Mouse (Mus musculus): ENCODE data around the gene Nhlrc1.

Nhlrc1 gene

DNA sequence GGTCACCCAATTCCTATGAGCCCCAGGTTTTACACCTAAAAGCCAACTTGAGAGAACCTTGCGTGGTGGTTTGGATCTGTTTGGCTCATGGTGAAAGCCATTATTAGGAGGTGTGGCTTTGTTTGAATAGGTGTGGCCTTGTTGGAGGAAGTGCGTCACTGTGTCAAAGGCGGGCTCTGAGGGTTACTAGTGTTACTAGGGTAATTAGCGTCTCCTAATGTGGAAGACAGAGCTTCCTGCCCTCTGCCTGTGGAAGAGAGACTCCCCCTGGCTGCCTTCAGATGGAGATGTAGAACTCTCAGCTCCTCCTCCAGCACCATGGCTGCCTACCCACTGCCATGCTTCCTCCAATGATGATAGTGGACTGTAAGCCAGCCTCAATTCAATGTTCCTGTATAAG is 13.1 kb downstream of the Nhlrc1 start:
- DNase-seq (ENCODE audit: low spot score in 2 of 2), result no peak

GRCm38 (mm10) chr13:46999498-46999897 is 15.2 kb downstream of the Nhlrc1 start:
- DNase-seq (ENCODE audit: low spot score in 2 of 2), result no peak

DNA sequence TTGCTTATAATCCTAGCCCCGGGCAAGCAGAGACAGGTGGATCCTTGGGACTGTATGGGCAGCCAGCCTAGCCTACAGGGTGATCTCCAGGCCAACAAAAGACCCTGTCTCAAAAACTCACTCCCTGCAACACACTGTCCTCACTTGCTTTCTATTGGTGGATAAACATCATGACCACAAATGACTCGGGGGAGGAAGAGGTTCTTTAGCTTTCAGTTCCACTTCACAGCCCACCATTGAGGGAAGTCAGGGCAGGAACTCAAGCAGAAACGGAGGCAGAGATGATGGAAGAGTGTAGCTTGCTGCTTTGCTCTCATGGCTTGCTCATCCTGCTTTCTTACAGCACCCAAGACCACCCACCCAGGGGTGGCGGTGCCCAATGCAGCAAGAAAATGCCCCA is 17.3 kb downstream of the Nhlrc1 start:
- no peak for DNase-seq (ENCODE audit: low spot score in 2 of 2)

DNA sequence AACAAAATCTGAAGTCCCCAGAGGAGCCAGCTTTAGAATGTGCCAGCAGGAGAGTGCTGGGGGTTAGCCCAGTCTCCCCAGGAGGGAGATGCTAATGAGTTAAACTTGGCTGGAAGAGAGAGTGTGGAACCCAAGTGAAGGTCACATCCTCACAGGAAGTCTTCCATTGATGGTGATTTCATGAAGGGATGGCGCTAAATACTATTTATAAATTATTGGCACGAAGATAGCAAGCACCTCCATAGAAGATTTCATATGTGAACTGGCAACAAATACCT is 21.4 kb downstream of the Nhlrc1 start:
- DNase-seq (ENCODE audit: low spot score in 2 of 2), result no peak

DNA sequence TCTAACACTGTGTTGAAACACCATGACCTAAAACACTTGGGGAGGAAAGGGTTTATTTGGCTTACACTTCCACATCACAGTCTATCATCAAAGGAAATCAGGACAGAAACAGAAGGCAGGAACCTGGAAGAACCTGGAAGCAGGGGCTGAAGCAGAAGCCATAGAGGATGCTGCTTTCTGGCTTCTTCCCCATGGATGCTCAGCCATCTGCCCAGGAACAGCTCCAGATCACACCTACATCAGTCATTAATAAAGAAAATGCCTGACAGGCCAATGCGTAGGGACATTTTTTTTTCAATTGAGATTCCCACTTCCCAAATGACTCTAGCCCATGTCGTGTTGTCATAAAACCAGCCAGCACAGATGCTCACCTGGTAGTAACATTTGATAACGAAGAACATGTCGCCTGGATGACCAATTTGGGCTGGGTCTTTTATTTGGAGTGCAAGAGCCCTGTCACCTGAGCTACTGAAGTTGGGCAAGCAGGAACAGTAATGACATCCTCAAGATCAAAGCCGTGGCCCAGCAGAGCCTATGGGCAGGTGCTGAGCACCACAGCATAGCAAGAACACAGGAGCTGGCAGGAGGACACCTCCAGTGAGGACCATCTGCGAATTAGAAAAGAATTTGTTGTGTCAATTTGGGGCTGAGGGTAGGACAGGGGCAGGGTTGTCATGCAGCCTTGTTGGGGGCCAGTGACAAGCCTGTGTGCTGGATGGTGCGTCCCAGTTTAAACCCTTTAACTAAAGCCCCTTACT is 22.0 kb downstream of the Nhlrc1 start:
- DNase-seq (ENCODE audit: low spot score in 2 of 2), result no peak

DNA sequence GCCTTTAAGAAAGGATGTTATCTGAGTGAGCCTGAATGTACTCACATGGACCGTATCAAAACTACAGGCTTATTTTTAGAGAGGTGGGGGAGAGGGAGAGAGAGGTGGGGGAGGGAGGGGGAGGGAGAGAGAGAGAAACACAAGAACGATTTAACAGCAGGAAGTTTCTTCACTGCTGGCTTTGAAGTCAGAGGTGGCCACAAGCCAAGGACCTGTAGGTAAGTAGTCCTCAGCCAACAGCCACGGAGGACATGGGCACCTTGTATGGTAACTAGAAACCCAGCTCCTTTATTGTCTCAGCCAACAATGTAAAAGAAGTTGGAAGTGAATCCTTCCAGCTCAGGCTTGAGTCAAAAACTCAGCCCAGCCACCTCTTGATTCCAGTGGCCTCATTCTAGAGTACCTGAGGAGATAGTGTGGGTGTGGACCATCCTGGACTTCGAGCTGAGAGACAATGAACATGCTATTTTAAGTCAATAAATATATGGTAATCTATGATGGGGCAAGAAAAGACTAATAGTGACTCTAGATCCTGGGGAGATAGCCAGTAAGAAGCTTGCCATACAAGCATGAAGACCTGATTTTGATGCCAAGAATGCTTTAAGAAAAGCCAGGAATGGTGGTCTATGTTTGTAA is 24.2 kb downstream of the Nhlrc1 start:
- DNase-seq (ENCODE audit: low spot score in 2 of 2), result no peak

DNA sequence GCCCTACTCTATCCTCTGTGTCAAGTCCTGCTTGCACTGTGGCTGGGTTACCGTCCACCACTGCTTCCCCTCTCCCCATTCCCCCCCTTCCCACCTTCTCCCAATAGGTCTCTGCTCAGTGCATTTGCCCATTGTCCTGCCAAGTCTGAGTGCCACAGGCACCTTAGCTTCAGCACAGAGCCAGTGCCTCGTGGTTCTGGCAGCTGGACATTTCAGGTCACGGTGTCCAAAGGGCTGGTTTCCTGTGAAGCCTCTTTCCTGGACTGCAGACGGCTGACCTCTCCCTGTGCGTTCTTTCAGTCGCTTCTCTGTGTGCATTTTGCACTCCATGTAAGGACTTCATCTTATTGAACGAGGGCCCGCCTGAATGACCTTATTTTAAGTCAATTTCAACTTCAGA is 26.7 kb downstream of the Nhlrc1 start:
- DNase-seq (ENCODE audit: low spot score in 2 of 2), result no peak

GRCm38 (mm10) chr13:46986208-46986607 is 28.4 kb downstream of the Nhlrc1 start:
- DNase-seq (ENCODE audit: low spot score in 2 of 2), result no peak

GRCm38 (mm10) chr13:46983878-46984277 is 30.8 kb downstream of the Nhlrc1 start:
- no peak for DNase-seq (ENCODE audit: low spot score in 2 of 2)

GRCm38 (mm10) chr13:46979836-46980490 is 34.7 kb downstream of the Nhlrc1 start:
- DNase-seq (ENCODE audit: low spot score in 2 of 2), result no peak

GRCm38 (mm10) chr13:46976532-46976931 is 38.1 kb downstream of the Nhlrc1 start:
- no peak for DNase-seq (ENCODE audit: low spot score in 2 of 2)

- no peak for DNase-seq (ENCODE audit: low spot score in 2 of 2)
Observed at GRCm38 (mm10) chr13:46975930-46976329, 38.7 kb downstream of the Nhlrc1 start.

DNA sequence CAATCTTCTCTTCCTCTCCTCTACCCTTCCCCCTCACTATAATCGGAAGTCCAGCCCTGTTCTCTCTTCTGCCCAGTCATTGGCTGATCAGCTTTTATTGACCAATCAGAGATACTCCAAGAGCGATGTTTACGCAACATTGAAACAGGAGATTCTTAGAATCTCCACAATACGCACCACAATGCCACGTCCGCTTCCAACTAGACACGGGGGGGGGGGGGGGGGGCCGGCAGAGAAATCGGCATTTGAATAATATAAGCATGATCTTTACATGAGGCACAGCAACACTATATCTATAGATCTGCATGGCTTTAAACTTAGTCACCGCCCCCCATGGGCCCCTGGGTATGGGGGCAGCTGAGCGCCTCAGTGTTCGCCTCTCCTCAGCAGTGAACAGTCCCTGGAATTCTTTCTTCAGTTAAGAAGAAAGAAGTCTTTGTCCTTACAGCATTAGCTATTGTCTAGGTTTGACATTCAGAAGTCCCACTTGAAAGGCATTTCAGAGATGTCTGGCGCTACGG is 39.6 kb downstream of the Nhlrc1 start:
- DNase-seq (ENCODE audit: low spot score in 2 of 2), result no peak

GRCm38 (mm10) chr13:46970286-46970945 is 44.2 kb downstream of the Nhlrc1 start:
- no peak for DNase-seq (ENCODE audit: low spot score in 2 of 2)

- DNase-seq (ENCODE audit: low spot score in 2 of 2), result no peak
Observed at GRCm38 (mm10) chr13:46968626-46969025, 46.0 kb downstream of the Nhlrc1 start.

GRCm38 (mm10) chr13:46967308-46967707 is 47.3 kb downstream of the Nhlrc1 start:
- no peak for DNase-seq (ENCODE audit: low spot score in 2 of 2)
